8 mouse cellular contexts compared by ENCODE assay signal in genomic region chr4:86555035-86555707, GRCm38 (mm10). TPM values are rescaled to one million over a fixed set of nuclear protein-coding genes. Genes with fewer than 3 reads are reported as not detected.
DNase-seq lines count a peak whose midpoint lies in the region; ATAC-seq and TF ChIP-seq lines count a peak whose summit lies in the region.
"Had no signal": no experiment of that assay in that cellular context is flagged by ENCODE, and none has a peak within 500 bp of the region (broad histone marks: within the 10 kb centered on the region; RNA-seq: fewer than 3 reads in every experiment).

No protein-coding gene starts in this region.

- no peaks in the 10 kb centered on the region for H3K9me3 ChIP-seq in lung, embryonic 14.5 days (ENCODE audit: low read depth, low read length)
- H3K9me3 ChIP-seq: heart, embryonic 13.5 days had no signal

- peak; percentile 60; the same call in 1 of the 2 replicates for ATAC-seq in lung, embryonic 14.5 days (ENCODE audit: insufficient read depth)

- 23% methylated on average over 6 of the region's 6 CpGs for WGBS in lung, embryonic 14.5 days
- WGBS in small intestine, adult 2 months, result 23% methylated on average over 6 of the region's 6 CpGs

- H3K9ac ChIP-seq in lung, embryonic 14.5 days, result no peak overlapping the region
- H3K9ac ChIP-seq: heart, embryonic 13.5 days had no signal

- no peak for TF ChIP-seq POLR2A in small intestine, adult 2 months (IDR thresholded peaks at IDR 0.05; ENCODE audit: low read depth, low read length)

- peak in 1 of 2 experiments; percentile 19 for DNase-seq in layer of hippocampus, adult 2 months (ENCODE audit: low spot score in 2 of 2)
- DNase-seq in layer of hippocampus, postnatal 36 days, result no peak
- peak; percentile 33 for DNase-seq in MEL-GATA-1-ER (ENCODE audit: extremely low read depth, low read depth)
- DNase-seq in embryo, embryonic 10.5 days (ENCODE audit: low spot score), result peak; percentile 83
- peak; percentile 88 for DNase-seq in lung, embryonic 14.5 days
- no peak for DNase-seq in left cerebral cortex, adult 9 months (ENCODE audit: low spot score in 2 of 2)

- H3K36me3 ChIP-seq in lung, embryonic 14.5 days (ENCODE audit: insufficient read depth), result no peaks in the 10 kb centered on the region
- no peaks in the 10 kb centered on the region for H3K36me3 ChIP-seq in small intestine, adult 2 months (ENCODE audit: control insufficient read depth, insufficient read depth, low read length)
- H3K36me3 ChIP-seq: heart, embryonic 13.5 days had no signal

- H3K27ac ChIP-seq in layer of hippocampus, adult 2 months, result no peak overlapping the region
- H3K27ac ChIP-seq in lung, embryonic 14.5 days (ENCODE audit: low read depth), result no peak overlapping the region
- H3K27ac ChIP-seq in small intestine, adult 2 months (ENCODE audit: insufficient read depth, low read depth, low read length), result no peak overlapping the region
- H3K27ac ChIP-seq: heart, embryonic 13.5 days had no signal

- peak; percentile 88 for TF ChIP-seq CTCF in layer of hippocampus, adult 2 months (conservative IDR thresholded peaks at IDR 0.05)
- TF ChIP-seq CTCF in lung, embryonic 14.5 days (IDR thresholded peaks at IDR 0.05; ENCODE audit: low read depth), result peak; percentile 76
- TF ChIP-seq CTCF in small intestine, adult 2 months (IDR thresholded peaks at IDR 0.05; ENCODE audit: extremely low read depth, insufficient read length, insufficient replicate concordance, low read depth, low read length), result peak; percentile 24; the same call in 1 of the 2 replicates

- H3K4me1 ChIP-seq in lung, embryonic 14.5 days (ENCODE audit: insufficient read depth), result no peaks in the 10 kb centered on the region
- H3K4me1 ChIP-seq in small intestine, adult 2 months (ENCODE audit: control insufficient read depth, insufficient read depth, insufficient read length, low read length), result no peaks in the 10 kb centered on the region
- H3K4me1 ChIP-seq: heart, embryonic 13.5 days had no signal

- no peaks in the 10 kb centered on the region for H3K27me3 ChIP-seq in lung, embryonic 14.5 days (ENCODE audit: insufficient read depth, low read length)
- no peaks in the 10 kb centered on the region for H3K27me3 ChIP-seq in small intestine, adult 2 months (ENCODE audit: control insufficient read depth, insufficient read depth, low read length)

- no peak overlapping the region for H3K4me2 ChIP-seq in lung, embryonic 14.5 days
- H3K4me2 ChIP-seq: heart, embryonic 13.5 days had no signal

- no peak overlapping the region for H3K4me3 ChIP-seq in layer of hippocampus, adult 2 months
- no peak overlapping the region for H3K4me3 ChIP-seq in lung, embryonic 14.5 days (ENCODE audit: low read depth, low read length)
- no peak overlapping the region for H3K4me3 ChIP-seq in small intestine, adult 2 months (ENCODE audit: low read depth, low read length)
- H3K4me3 ChIP-seq: heart, embryonic 13.5 days had no signal

RNA-seq across cellular contexts. Expression of gene Saxo1, which starts 3.0 kb away (rescaled TPM):
- total RNA-seq in layer of hippocampus, adult 2 months (2021), result not detected
- not detected for total RNA-seq in layer of hippocampus, postnatal 36 days (2021)
- polyA plus RNA-seq in lung, embryonic 14.5 days (2014; fragmentation: Nextera tagmentation; extraction: Ambion mirVana), result not detected in 2 replicates
- polyA plus RNA-seq in small intestine, adult 2 months (2012; rRNA removed), result not detected in 2 replicates
- polyA plus RNA-seq: heart, embryonic 13.5 days had no signal

RNA-seq across cellular contexts. Expression of gene Rraga, which starts 20.3 kb away (rescaled TPM):
- total RNA-seq in layer of hippocampus, adult 2 months (2021), result 100 to 1,000 TPM; 129 to 143 TPM
- total RNA-seq in layer of hippocampus, postnatal 36 days (2021), result 100 to 1,000 TPM; 129 to 144 TPM
- polyA plus RNA-seq in lung, embryonic 14.5 days (2014; fragmentation: Nextera tagmentation; extraction: Ambion mirVana), result 86.2 and 90.5 TPM in 2 replicates
- polyA plus RNA-seq in small intestine, adult 2 months (2012; rRNA removed), result 13.2 and 22.1 TPM in 2 replicates

RNA-seq across cellular contexts. Expression of gene Haus6, which starts 56.7 kb away (rescaled TPM):
- 1 to 10 TPM; 8.2 to 9.3 TPM for total RNA-seq in layer of hippocampus, adult 2 months (2021)
- 1 to 10 TPM; 8.0 to 8.2 TPM for total RNA-seq in layer of hippocampus, postnatal 36 days (2021)
- 27.7 and 28.9 TPM in 2 replicates for polyA plus RNA-seq in lung, embryonic 14.5 days (2014; fragmentation: Nextera tagmentation; extraction: Ambion mirVana)
- 1.3 and 3.4 TPM in 2 replicates for polyA plus RNA-seq in small intestine, adult 2 months (2012; rRNA removed)

Comparison
In these comparisons a context has a peak if more than half of its experiments do, and no peak if none do; other contexts are left out.
1. DNase-seq: peak in MEL-GATA-1-ER (single experiment), embryo, embryonic 10.5 days (single experiment) and lung, embryonic 14.5 days (single experiment); none in layer of hippocampus, postnatal 36 days (0 of 2) and left cerebral cortex, adult 9 months (0 of 2).
2. CTCF ChIP-seq: peak in every context shown above with its lines; median percentile 88 in layer of hippocampus, adult 2 months; 76 in lung, embryonic 14.5 days; 24 in small intestine, adult 2 months.